Comparison of ENCODE assay signal across 15 mouse cellular contexts in the genomic region with DNA sequence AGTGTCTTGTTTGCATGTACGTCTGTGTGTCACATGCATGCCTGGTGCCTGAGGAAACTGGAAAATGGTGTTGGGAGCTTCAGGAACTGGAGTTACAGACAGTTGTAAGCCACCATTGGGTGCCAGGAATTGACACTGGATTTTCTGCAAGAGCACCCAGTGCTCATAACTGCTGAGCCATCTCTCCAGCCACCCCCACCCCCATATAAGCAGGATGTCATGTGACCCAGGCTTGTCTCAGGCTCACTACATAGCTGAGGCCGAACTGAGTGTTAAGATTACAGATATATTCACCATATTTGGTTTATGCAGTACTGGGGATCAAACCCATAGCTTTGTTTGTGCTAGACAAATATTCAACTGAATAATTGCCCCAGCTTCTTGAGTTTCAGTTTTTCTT.
"Had no signal": no experiment of that assay in that cellular context is flagged by ENCODE, and none has a peak within 500 bp of the region (broad histone marks: within the 10 kb centered on the region; RNA-seq: fewer than 3 reads in every experiment).

No protein-coding gene starts in this region.

- H3K36me3 ChIP-seq: stomach, embryonic 15.5 days had no signal

- H3K9me3 ChIP-seq: limb, embryonic 12.5 days; liver, embryonic 13.5 days; midbrain, embryonic 10.5 days; neural tube, embryonic 12.5 days; stomach, embryonic 15.5 days had no signal

- H3K27me3 ChIP-seq: limb, embryonic 12.5 days; liver, embryonic 13.5 days; neural tube, embryonic 12.5 days; stomach, embryonic 15.5 days had no signal

- H3K4me2 ChIP-seq: limb, embryonic 12.5 days; liver, embryonic 13.5 days; neural tube, embryonic 12.5 days; stomach, embryonic 15.5 days had no signal

- H3K4me3 ChIP-seq: layer of hippocampus, adult 2 months; limb, embryonic 12.5 days; liver, embryonic 13.5 days; midbrain, embryonic 10.5 days; myocyte; neural tube, embryonic 12.5 days; stomach, embryonic 15.5 days had no signal

- ATAC-seq: liver, postnatal 0 days had no signal

- H3K9ac ChIP-seq: limb, embryonic 12.5 days; liver, embryonic 13.5 days; liver, postnatal 0 days; neural tube, embryonic 12.5 days; stomach, embryonic 15.5 days had no signal

- DNase-seq: kidney, adult 9 months; kidney, postnatal 10 days; liver; liver, embryonic 13.5 days; liver, postnatal 0 days; midbrain, embryonic 14.5 days; retina, postnatal 1 day; right cerebral cortex, postnatal 4 days; spleen, adult 18-20 months had no signal

- H3K27ac ChIP-seq: limb, embryonic 12.5 days; liver, embryonic 13.5 days; midbrain, embryonic 10.5 days; neural tube, embryonic 12.5 days; stomach, embryonic 15.5 days had no signal
